In the genomic region with DNA sequence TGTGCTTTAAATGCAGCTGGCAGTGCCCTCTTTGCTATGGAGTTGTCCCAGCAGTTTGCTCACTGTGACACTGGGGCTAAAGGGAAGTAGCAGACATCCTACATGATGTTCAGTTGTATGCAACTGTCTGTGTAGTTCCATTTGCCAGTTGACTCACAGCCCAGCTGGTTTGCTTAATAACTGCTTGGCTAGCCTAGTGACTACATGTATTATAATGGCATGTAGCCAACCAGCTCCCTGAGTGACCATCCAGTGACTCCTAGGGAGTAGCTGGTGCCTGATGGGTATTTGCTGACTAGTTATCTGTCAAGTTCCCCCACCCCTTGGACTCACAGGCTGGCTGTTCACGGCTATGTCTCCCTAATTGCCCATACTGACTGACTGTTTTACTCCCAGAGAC, we compare ENCODE assay signal across 13 mouse cellular contexts. TPM values are rescaled to one million over a fixed set of nuclear protein-coding genes. Genes with fewer than 3 reads are reported as not detected.
DNase-seq lines count a peak whose midpoint lies in the region; ATAC-seq and TF ChIP-seq lines count a peak whose summit lies in the region.
"Had no signal": no experiment of that assay in that cellular context is flagged by ENCODE, and none has a peak within 500 bp of the region (broad histone marks: within the 10 kb centered on the region; RNA-seq: fewer than 3 reads in every experiment).

No protein-coding gene starts in this region.

- H3K4me2 ChIP-seq in lung, postnatal 0 days (replicated peaks; ENCODE audit: low read depth, low read length), result no peak overlapping the region
- H3K4me2 ChIP-seq in hindbrain, embryonic 13.5 days, result no peak overlapping the region
- H3K4me2 ChIP-seq: neural tube, embryonic 13.5 days had no signal

- ATAC-seq in lung, postnatal 0 days, result 0 out of 2 replicates have a peak, but pooled peaks have one; percentile 13
- ATAC-seq in hindbrain, embryonic 13.5 days (ENCODE audit: low FRiP score), result no peak
- ATAC-seq: intestine, postnatal 0 days; midbrain, embryonic 16.5 days had no signal

- no peak for TF ChIP-seq EP300 in lung, postnatal 0 days (IDR thresholded peaks at IDR 0.05)

- WGBS in lung, postnatal 0 days, result 57% methylated on average over 1 of the region's 1 CpGs
- 63% methylated on average over 1 of the region's 1 CpGs for WGBS in hindbrain, embryonic 13.5 days

- H3K27me3 ChIP-seq in lung, postnatal 0 days (replicated peaks; ENCODE audit: insufficient read depth, low read length), result no peaks in the 10 kb centered on the region
- H3K27me3 ChIP-seq in hindbrain, embryonic 13.5 days, result no peaks in the 10 kb centered on the region
- H3K27me3 ChIP-seq: neural tube, embryonic 13.5 days had no signal

- DNase-seq in adrenal gland, adult 2 months, result peak; percentile 56
- DNase-seq in adrenal gland, postnatal 10 days, result no peak
- peak; percentile 29 for DNase-seq in lung, postnatal 0 days (ENCODE audit: low spot score)
- DNase-seq in lung, postnatal 4 days, result no peak
- DNase-seq in lung, postnatal 36 days, result peak; percentile 42
- no peak for DNase-seq in right cerebral cortex, postnatal 14 days
- no peak for DNase-seq in left cerebral cortex, adult 11 months (ENCODE audit: low spot score)
- DNase-seq: gastrocnemius, postnatal 25 days had no signal

- no peak overlapping the region for H3K4me3 ChIP-seq in lung, postnatal 0 days (ENCODE audit: low read depth, low read length)
- H3K4me3 ChIP-seq in hindbrain, embryonic 13.5 days, result no peak overlapping the region
- H3K4me3 ChIP-seq: hindbrain, embryonic 10.5 days; neural tube, embryonic 13.5 days had no signal

- 0 out of 2 replicates have a peak, but pooled peaks cover 3% of the 10 kb centered on the region for H3K36me3 ChIP-seq in lung, postnatal 0 days (ENCODE audit: insufficient read depth, low read length)
- no peaks in the 10 kb centered on the region for H3K36me3 ChIP-seq in hindbrain, embryonic 13.5 days
- H3K36me3 ChIP-seq: hindbrain, embryonic 10.5 days; neural tube, embryonic 13.5 days had no signal

- H3K27ac ChIP-seq in lung, postnatal 0 days (ENCODE audit: low read length), result no peak overlapping the region
- no peak overlapping the region for H3K27ac ChIP-seq in hindbrain, embryonic 13.5 days
- H3K27ac ChIP-seq: hindbrain, embryonic 10.5 days; neural tube, embryonic 13.5 days had no signal

- no peak for TF ChIP-seq CTCF in lung, postnatal 0 days (IDR thresholded peaks at IDR 0.05)

- no peak overlapping the region for H3K9ac ChIP-seq in lung, postnatal 0 days (replicated peaks; ENCODE audit: low read depth)
- H3K9ac ChIP-seq in hindbrain, embryonic 13.5 days, result no peak overlapping the region
- H3K9ac ChIP-seq: neural tube, embryonic 13.5 days had no signal

- H3K9me3 ChIP-seq in lung, postnatal 0 days (ENCODE audit: low read length), result no peaks in the 10 kb centered on the region
- H3K9me3 ChIP-seq in hindbrain, embryonic 13.5 days, result no peaks in the 10 kb centered on the region
- H3K9me3 ChIP-seq: hindbrain, embryonic 10.5 days; neural tube, embryonic 13.5 days had no signal

- no peaks in the 10 kb centered on the region for H3K4me1 ChIP-seq in lung, postnatal 0 days (ENCODE audit: insufficient read depth, low read depth, low read length)
- H3K4me1 ChIP-seq in hindbrain, embryonic 13.5 days (replicated peaks), result no peaks in the 10 kb centered on the region
- H3K4me1 ChIP-seq: neural tube, embryonic 13.5 days had no signal

RNA-seq across cellular contexts. Expression of a gene that starts 39.3 kb away (rescaled TPM):
- 10 to 100 TPM in 1 of 2 experiments, 1 to 10 TPM in 1; 8.2 to 19.1 TPM for total RNA-seq in adrenal gland, adult 2 months (2021)
- 8.1 and 13.5 TPM in 2 replicates for polyA plus RNA-seq in adrenal gland, adult 2 months (2012; rRNA removed)
- 10 to 100 TPM; 12.8 to 18.5 TPM for total RNA-seq in adrenal gland, postnatal 10 days (2021)
- 3.5 and 3.8 TPM in 2 replicates for polyA plus RNA-seq in lung, postnatal 0 days (2015; fragmentation: Nextera tagmentation; extraction: Ambion mirVana)
- 0.69 and 0.84 TPM in 2 replicates for polyA plus RNA-seq in hindbrain, embryonic 13.5 days (2015; fragmentation: Nextera tagmentation; extraction: Ambion mirVana)

Comparison
In these comparisons a context has a peak if more than half of its experiments do, and no peak if none do; other contexts are left out.
1. DNase-seq: peak in adrenal gland, adult 2 months (single experiment), lung, postnatal 0 days (single experiment) and lung, postnatal 36 days (single experiment); none in adrenal gland, postnatal 10 days (single experiment), lung, postnatal 4 days (0 of 2), right cerebral cortex, postnatal 14 days (single experiment) and left cerebral cortex, adult 11 months (single experiment).